Mouse (Mus musculus) spleen, adult 2 months (tissue): ENCODE data around the gene Ptprk.

Experiments used
- CTCF ChIP-seq: fragments of 200-500 bp; IDR thresholded peaks from 2 replicates; pipeline ENCODE4 v1.5.1; 2011; ENCODE audit warnings: mild to moderate bottlenecking, inconsistent platforms; ENCODE audit not compliant: insufficient read depth, insufficient read length, insufficient replicate concordance; ENCODE audit errors: extremely low read depth
- POLR2A ChIP-seq: fragments of 200-500 bp; IDR thresholded peaks from 2 replicates; pipeline ENCODE4 v1.6.1; 2011; ENCODE audit warnings: low read depth, low read length, inconsistent platforms

- TF ChIP-seq CTCF (no peak), POLR2A (no peak)
Observed at GRCm38 (mm10) chr10:28396520-28396915, 321.9 kb downstream of the Ptprk start.
